Mouse (Mus musculus) testis, adult 2 months (tissue): ENCODE measurements at regions not wholly inside any gene's neighbourhood (a gene's known extent, or its start where the extent isn't known, plus 50 kb on each side); places are given as distances from the start of the nearest gene placed in this dataset.

Experiments used
- H3K27ac ChIP-seq: fragments of 200-500 bp; 2 replicates; pipeline ENCODE4 v1.5.1; 2012; ENCODE audit warnings: low read depth, low read length; ENCODE audit not compliant: control insufficient read depth, insufficient read depth
- H3K27me3 ChIP-seq: fragments of 200-500 bp; 2 replicates; pipeline ENCODE4 v1.6.1; 2012; ENCODE audit warnings: mild to moderate bottlenecking, low read length, moderate library complexity; ENCODE audit not compliant: control insufficient read depth, insufficient read depth
- H3K36me3 ChIP-seq: fragments of 200-500 bp; 2 replicates; pipeline ENCODE4 v1.6.1; 2012; ENCODE audit warnings: mild to moderate bottlenecking, low read length; ENCODE audit not compliant: control insufficient read depth, insufficient read depth
- H3K4me1 ChIP-seq: fragments of 200-500 bp; 2 replicates; pipeline ENCODE4 v1.6.1; 2012; ENCODE audit warnings: low read length; ENCODE audit not compliant: control insufficient read depth, insufficient read depth
- H3K4me3 ChIP-seq: fragments of 200-500 bp; 2 replicates; pipeline ENCODE4 v1.5.1; 2012; ENCODE audit warnings: low read depth, mild to moderate bottlenecking, low read length, moderate library complexity, mixed read lengths; ENCODE audit not compliant: control insufficient read depth
- CTCF ChIP-seq: fragments of 200-500 bp; IDR thresholded peaks from 2 replicates; pipeline ENCODE4 v1.5.1; 2012; ENCODE audit warnings: low read depth, mild to moderate bottlenecking, inconsistent platforms, low read length, moderate library complexity; ENCODE audit not compliant: control insufficient read depth, insufficient read depth, insufficient replicate concordance
- POLR2A ChIP-seq: fragments of 200-500 bp; IDR thresholded peaks from 2 replicates; pipeline ENCODE4 v1.6.1; 2012; ENCODE audit warnings: low read depth, mild to moderate bottlenecking, inconsistent platforms, low read length, moderate library complexity; ENCODE audit not compliant: control insufficient read depth

GRCm38 (mm10) chr10:37250157-37250556 is 111.4 kb upstream of the Marcks start:
- no peaks in the 10 kb centered on the region for H3K36me3 ChIP-seq
- H3K4me1 ChIP-seq, result no peaks in the 10 kb centered on the region
- no peak overlapping the region for H3K27ac ChIP-seq
- no peaks in the 10 kb centered on the region for H3K27me3 ChIP-seq
- TF ChIP-seq POLR2A (no peak), CTCF (no peak)
- H3K4me3 ChIP-seq, result no peak overlapping the region

GRCm38 (mm10) chr10:37249511-37249910 is 110.8 kb upstream of the Marcks start:
- TF ChIP-seq CTCF (no peak), POLR2A (no peak)
- Histone ChIP-seq H3K4me1 (no peaks in the 10 kb centered on the region), H3K36me3 (no peaks in the 10 kb centered on the region), H3K27ac (no peak overlapping the region), H3K4me3 (no peak overlapping the region), H3K27me3 (no peaks in the 10 kb centered on the region)

GRCm38 (mm10) chr10:37247121-37247520 is 108.4 kb upstream of the Marcks start:
- Histone ChIP-seq H3K27ac (no peak overlapping the region), H3K27me3 (no peaks in the 10 kb centered on the region), H3K36me3 (no peaks in the 10 kb centered on the region), H3K4me3 (no peak overlapping the region), H3K4me1 (no peaks in the 10 kb centered on the region)
- TF ChIP-seq POLR2A, result no peak
- no peak for TF ChIP-seq CTCF

GRCm38 (mm10) chr10:37243136-37243535 is 104.4 kb upstream of the Marcks start:
- Histone ChIP-seq H3K4me3 (no peak overlapping the region), H3K27me3 (no peaks in the 10 kb centered on the region), H3K4me1 (no peaks in the 10 kb centered on the region), H3K36me3 (no peaks in the 10 kb centered on the region), H3K27ac (no peak overlapping the region)
- TF ChIP-seq CTCF (no peak), POLR2A (no peak)

GRCm38 (mm10) chr10:37241821-37242263 is 103.1 kb upstream of the Marcks start:
- Histone ChIP-seq H3K4me3 (no peak overlapping the region), H3K36me3 (no peaks in the 10 kb centered on the region), H3K27me3 (no peaks in the 10 kb centered on the region), H3K27ac (no peak overlapping the region), H3K4me1 (no peaks in the 10 kb centered on the region)
- no peak for TF ChIP-seq CTCF
- TF ChIP-seq POLR2A, result no peak

GRCm38 (mm10) chr10:37240634-37241033 is 101.9 kb upstream of the Marcks start:
- H3K36me3 ChIP-seq, result no peaks in the 10 kb centered on the region
- H3K4me1 ChIP-seq, result no peaks in the 10 kb centered on the region
- no peak overlapping the region for H3K27ac ChIP-seq
- no peak overlapping the region for H3K4me3 ChIP-seq
- H3K27me3 ChIP-seq, result no peaks in the 10 kb centered on the region
- no peak for TF ChIP-seq CTCF
- TF ChIP-seq POLR2A, result no peak

GRCm38 (mm10) chr10:37240201-37240600 is 101.5 kb upstream of the Marcks start:
- Histone ChIP-seq H3K4me3 (no peak overlapping the region), H3K36me3 (no peaks in the 10 kb centered on the region), H3K27ac (no peak overlapping the region), H3K4me1 (no peaks in the 10 kb centered on the region), H3K27me3 (no peaks in the 10 kb centered on the region)
- TF ChIP-seq CTCF (no peak), POLR2A (no peak)

GRCm38 (mm10) chr10:37236001-37236822 is 97.5 kb upstream of the Marcks start:
- no peak overlapping the region for H3K27ac ChIP-seq
- H3K4me1 ChIP-seq, result peaks cover 2% of the 10 kb centered on the region; the same call in 1 of the 2 replicates
- no peak for TF ChIP-seq CTCF
- TF ChIP-seq POLR2A, result no peak
- H3K27me3 ChIP-seq, result no peaks in the 10 kb centered on the region
- no peak overlapping the region for H3K4me3 ChIP-seq
- H3K36me3 ChIP-seq, result no peaks in the 10 kb centered on the region
